Mouse (Mus musculus) kidney, adult 9 months (tissue): Measurements from ENCODE around the gene Gm12695.

Experiments used
- DNase-seq: peaks from one replicate; pipeline ENCODE4 v3.0.0; 2022

Gm12695 gene

GRCm38 (mm10) chr4:96785086-96785485 lies at the start of gene Gm12695:
Gm12695 (minus strand) TSS chr4:96785186.
- DNase-seq = no peak

- no peak for DNase-seq
Measured at GRCm38 (mm10) chr4:96825540-96826045, 40.6 kb upstream of the Gm12695 start.

GRCm38 (mm10) chr4:96806824-96807808 lies 22.1 kb upstream of the Gm12695 start:
- no peak for DNase-seq

GRCm38 (mm10) chr4:96799380-96800157 lies 14.6 kb upstream of the Gm12695 start:
- DNase-seq = peak; percentile 37

- peak; percentile 2 for DNase-seq
Measured at GRCm38 (mm10) chr4:96797583-96797982, 12.6 kb upstream of the Gm12695 start.

GRCm38 (mm10) chr4:96791301-96791700 lies 6.3 kb upstream of the Gm12695 start:
- no peak for DNase-seq

GRCm38 (mm10) chr4:96789905-96790304 lies 4.9 kb upstream of the Gm12695 start:
- no peak for DNase-seq

GRCm38 (mm10) chr4:96786610-96787009 lies 1.6 kb upstream of the Gm12695 start:
- no peak for DNase-seq

- DNase-seq = no peak
Measured at GRCm38 (mm10) chr4:96772966-96773566, 11.9 kb downstream of the Gm12695 start.

GRCm38 (mm10) chr4:96766396-96766998 lies 18.5 kb downstream of the Gm12695 start:
- DNase-seq = no peak

GRCm38 (mm10) chr4:96751953-96752352 lies 33.0 kb downstream of the Gm12695 start:
- no peak for DNase-seq

- DNase-seq = no peak
Measured at GRCm38 (mm10) chr4:96740472-96740871, 44.5 kb downstream of the Gm12695 start.

GRCm38 (mm10) chr4:96729256-96729655 lies 55.7 kb downstream of the Gm12695 start:
- DNase-seq = no peak

GRCm38 (mm10) chr4:96728211-96728610 lies 56.8 kb downstream of the Gm12695 start:
- no peak for DNase-seq

GRCm38 (mm10) chr4:96725415-96726055 lies 59.5 kb downstream of the Gm12695 start:
- peak; percentile 81 for DNase-seq

- peak; percentile 67 for DNase-seq
Measured at GRCm38 (mm10) chr4:96722301-96722700, 62.7 kb downstream of the Gm12695 start.

- DNase-seq = no peak
Measured at GRCm38 (mm10) chr4:96718977-96719966, 65.7 kb downstream of the Gm12695 start.

- no peak for DNase-seq
Measured at GRCm38 (mm10) chr4:96718503-96718902, 66.5 kb downstream of the Gm12695 start.

GRCm38 (mm10) chr4:96705281-96705951 lies 79.6 kb downstream of the Gm12695 start:
- peak; percentile 73 for DNase-seq

GRCm38 (mm10) chr4:96698218-96698561 lies 86.8 kb downstream of the Gm12695 start:
- DNase-seq = no peak
